Mouse (Mus musculus): ENCODE results near the gene Ccpg1.
A peak's percentile ranks its signal among the peaks of the same experiment; 100 is the strongest.

Gene Ccpg1

DNA sequence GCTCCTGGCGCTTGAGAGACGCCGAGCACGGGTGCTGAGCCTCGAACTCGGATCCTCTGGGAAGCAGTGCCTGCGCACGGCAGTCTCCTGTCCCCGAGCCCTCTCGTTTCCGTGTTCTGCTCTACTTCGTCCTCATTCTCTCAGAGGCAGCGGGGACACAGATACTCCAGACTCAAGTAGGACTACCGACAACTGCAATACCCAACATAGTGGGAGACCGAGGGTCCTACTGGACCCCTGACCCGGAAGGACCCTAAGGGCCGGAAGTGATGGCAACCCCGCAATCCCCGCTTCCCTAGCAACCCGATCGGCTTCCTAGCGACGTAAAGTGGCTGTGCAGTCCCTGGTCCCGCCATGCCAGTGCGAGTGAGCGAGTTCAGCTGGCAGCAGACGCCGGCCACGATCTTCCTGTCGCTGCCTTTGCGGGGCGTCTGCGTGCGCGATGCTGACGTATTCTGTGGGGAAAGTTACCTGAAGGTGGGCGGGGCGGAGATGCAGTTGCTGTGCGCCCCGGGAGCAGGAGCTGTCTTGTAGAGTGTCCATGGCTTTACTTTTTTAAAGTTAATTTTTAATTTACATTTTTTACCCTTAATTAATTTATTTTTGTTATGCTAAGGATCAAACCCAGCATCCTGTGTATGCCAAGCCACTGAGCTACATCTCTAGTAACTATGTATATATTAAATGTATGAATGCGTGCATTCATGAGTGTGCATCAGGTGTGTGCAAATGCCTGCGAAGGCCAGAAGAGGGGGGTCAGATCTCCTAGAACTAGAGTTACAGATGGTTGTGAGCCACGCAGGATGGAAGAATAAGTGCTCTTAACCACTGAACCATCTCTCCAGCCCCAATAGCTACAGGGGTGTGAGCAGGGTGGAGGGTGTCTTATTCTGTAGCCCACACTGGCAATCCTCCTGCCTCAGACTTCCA lies 26.4 kb upstream of the Ccpg1 start, which contains the start of the genes Dyx1c1 and Gm44503:
Dyx1c1 (plus strand) TSS at position 265 of the 930 bp plus-strand sequence.
Gm44503 (plus strand) TSS at position 332 of the 930 bp plus-strand sequence.
- TF ChIP-seq CTCF (conservative IDR thresholded peaks at IDR 0.05; ENCODE audit: low read length): no peak
- peak within 1 kb of the TSS; percentile 90 for H3K4me3 ChIP-seq (replicated peaks; ENCODE audit: low read length)
- H3K4me1 ChIP-seq (replicated peaks; ENCODE audit: low read depth, low read length): peaks cover 51% of the 10 kb centered on the region
- no peaks in the 10 kb centered on the region for H3K27me3 ChIP-seq (ENCODE audit: insufficient read depth, low read length)
- H3K9me3 ChIP-seq (ENCODE audit: low read length): no peaks in the 10 kb centered on the region
- no peaks in the 10 kb centered on the region for H3K36me3 ChIP-seq (ENCODE audit: insufficient read depth, low read length)

DNA sequence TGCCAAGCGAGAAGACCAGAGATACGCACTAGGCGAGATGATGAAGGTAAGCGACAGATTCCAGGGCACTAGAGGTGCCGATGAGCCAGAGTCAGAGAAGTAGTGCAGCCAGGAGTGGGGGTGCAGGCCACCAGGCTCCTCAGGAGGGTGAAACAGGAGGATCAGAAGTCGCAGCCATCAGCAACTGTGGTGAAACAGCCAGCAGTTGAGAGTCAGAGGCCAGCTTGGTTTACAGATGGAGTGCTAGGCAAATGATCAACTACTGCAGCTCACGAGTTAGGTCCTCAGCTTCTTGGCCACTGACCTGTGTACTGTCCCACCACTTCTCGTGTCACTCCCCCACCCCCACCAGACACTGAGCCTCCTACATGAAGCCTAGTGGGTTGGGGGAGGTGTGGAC lies 23.9 kb upstream of the Ccpg1 start:
- no peak for TF ChIP-seq NANOG (IDR thresholded peaks at IDR 0.05; ENCODE audit: borderline replicate concordance, low read length)
- TF ChIP-seq POU5F1 (IDR thresholded peaks at IDR 0.05; ENCODE audit: borderline replicate concordance, low read length): no peak
- TF ChIP-seq CTCF (conservative IDR thresholded peaks at IDR 0.05; ENCODE audit: low read length): no peak
- H3K9me3 ChIP-seq (ENCODE audit: low read length): no peaks in the 10 kb centered on the region
- H3K4me1 ChIP-seq (replicated peaks; ENCODE audit: low read depth, low read length): peaks cover 48% of the 10 kb centered on the region
- H3K27me3 ChIP-seq (ENCODE audit: insufficient read depth, low read length): no peaks in the 10 kb centered on the region
- H3K36me3 ChIP-seq (ENCODE audit: insufficient read depth, low read length): no peaks in the 10 kb centered on the region
- 0 out of 2 replicates have a peak overlapping the region, but pooled peaks have one; percentile 10 for H3K4me3 ChIP-seq (replicated peaks; ENCODE audit: low read length)

DNA sequence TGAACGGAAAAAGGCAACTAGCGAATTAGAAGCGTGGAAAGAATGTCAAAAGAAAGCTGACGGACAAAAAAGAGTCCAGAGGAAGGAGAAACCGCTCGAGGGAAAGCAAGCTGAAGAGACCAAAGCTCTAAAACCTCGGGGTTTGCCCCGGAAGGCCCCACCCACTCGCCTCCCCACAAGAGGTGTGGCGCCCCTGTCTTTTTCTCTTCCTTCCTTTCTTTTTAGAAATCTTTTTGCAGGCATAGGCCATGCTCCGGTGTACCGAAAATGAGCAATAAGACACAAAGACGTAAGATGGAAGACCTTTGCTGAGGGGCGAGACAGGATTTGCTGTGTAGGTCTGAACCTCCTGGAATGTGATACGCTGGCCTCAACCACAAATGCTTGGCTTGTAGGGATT lies 23.3 kb upstream of the Ccpg1 start:
- Histone ChIP-seq H3K9me3 (ENCODE audit: low read length) (no peaks in the 10 kb centered on the region), H3K4me3 (replicated peaks; ENCODE audit: low read length) (peak overlapping the region; percentile 35), H3K27me3 (ENCODE audit: insufficient read depth, low read length) (no peaks in the 10 kb centered on the region), H3K4me1 (replicated peaks; ENCODE audit: low read depth, low read length) (peaks cover 48% of the 10 kb centered on the region), H3K36me3 (ENCODE audit: insufficient read depth, low read length) (no peaks in the 10 kb centered on the region)
- TF ChIP-seq NANOG (IDR thresholded peaks at IDR 0.05; ENCODE audit: borderline replicate concordance, low read length): no peak

GRCm38 (mm10) chr9:72968349-72969061 lies 16.7 kb upstream of the Ccpg1 start:
- Histone ChIP-seq H3K27me3 (ENCODE audit: insufficient read depth, low read length) (no peaks in the 10 kb centered on the region), H3K9me3 (ENCODE audit: low read length) (peaks cover 5% of the 10 kb centered on the region; the same call in 1 of the 2 replicates), H3K4me1 (replicated peaks; ENCODE audit: low read depth, low read length) (peaks cover 20% of the 10 kb centered on the region), H3K36me3 (ENCODE audit: insufficient read depth, low read length) (no peaks in the 10 kb centered on the region), H3K4me3 (replicated peaks; ENCODE audit: low read length) (no peak overlapping the region)
- TF ChIP-seq CTCF (conservative IDR thresholded peaks at IDR 0.05; ENCODE audit: low read length): peak; percentile 55
- TF ChIP-seq POU5F1 (IDR thresholded peaks at IDR 0.05; ENCODE audit: borderline replicate concordance, low read length): no peak

GRCm38 (mm10) chr9:72969874-72970273 lies 15.4 kb upstream of the Ccpg1 start:
- peak; percentile 43 for TF ChIP-seq CTCF (conservative IDR thresholded peaks at IDR 0.05; ENCODE audit: low read length)
- TF ChIP-seq NANOG (IDR thresholded peaks at IDR 0.05; ENCODE audit: borderline replicate concordance, low read length): no peak
- TF ChIP-seq POU5F1 (IDR thresholded peaks at IDR 0.05; ENCODE audit: borderline replicate concordance, low read length): no peak
- Histone ChIP-seq H3K4me3 (replicated peaks; ENCODE audit: low read length) (0 out of 2 replicates have a peak overlapping the region, but pooled peaks have one; percentile 32), H3K9me3 (ENCODE audit: low read length) (peaks cover 5% of the 10 kb centered on the region; the same call in 1 of the 2 replicates), H3K27me3 (ENCODE audit: insufficient read depth, low read length) (no peaks in the 10 kb centered on the region), H3K36me3 (ENCODE audit: insufficient read depth, low read length) (no peaks in the 10 kb centered on the region), H3K4me1 (replicated peaks; ENCODE audit: low read depth, low read length) (peaks cover 23% of the 10 kb centered on the region)

GRCm38 (mm10) chr9:72972435-72972834 lies 12.8 kb upstream of the Ccpg1 start:
- H3K36me3 ChIP-seq (ENCODE audit: insufficient read depth, low read length): no peaks in the 10 kb centered on the region
- no peaks in the 10 kb centered on the region for H3K27me3 ChIP-seq (ENCODE audit: insufficient read depth, low read length)
- no peak overlapping the region for H3K4me3 ChIP-seq (replicated peaks; ENCODE audit: low read length)
- H3K9me3 ChIP-seq (ENCODE audit: low read length): peaks cover 8% of the 10 kb centered on the region; the same call in 1 of the 2 replicates
- TF ChIP-seq POU5F1 (IDR thresholded peaks at IDR 0.05; ENCODE audit: borderline replicate concordance, low read length) (no peak), NANOG (IDR thresholded peaks at IDR 0.05; ENCODE audit: borderline replicate concordance, low read length) (no peak), CTCF (conservative IDR thresholded peaks at IDR 0.05; ENCODE audit: low read length) (no peak)
- H3K4me1 ChIP-seq (replicated peaks; ENCODE audit: low read depth, low read length): peaks cover 23% of the 10 kb centered on the region

DNA sequence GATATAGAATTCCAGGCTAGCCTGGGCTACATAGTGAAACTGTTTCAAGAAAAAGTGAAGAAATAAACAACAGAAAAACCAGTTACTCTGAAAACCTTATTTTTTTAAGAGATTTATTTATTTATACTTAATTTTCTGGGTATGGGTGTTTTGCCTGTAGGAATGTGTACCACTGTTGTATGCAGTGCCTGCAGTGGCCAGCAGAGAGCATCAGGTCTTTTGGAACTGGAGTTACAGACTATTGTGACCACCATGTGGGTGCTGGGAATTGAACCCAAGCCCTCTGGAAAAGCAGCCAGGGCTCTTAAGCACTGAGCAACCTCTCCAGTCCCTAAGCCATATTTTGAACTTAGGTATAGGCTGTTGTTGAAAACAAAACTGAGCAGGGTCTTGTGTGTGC lies 12.2 kb upstream of the Ccpg1 start:
- Histone ChIP-seq H3K36me3 (ENCODE audit: insufficient read depth, low read length) (no peaks in the 10 kb centered on the region), H3K4me3 (replicated peaks; ENCODE audit: low read length) (no peak overlapping the region), H3K4me1 (replicated peaks; ENCODE audit: low read depth, low read length) (peaks cover 23% of the 10 kb centered on the region), H3K9me3 (ENCODE audit: low read length) (peaks cover 8% of the 10 kb centered on the region; the same call in 1 of the 2 replicates), H3K27me3 (ENCODE audit: insufficient read depth, low read length) (no peaks in the 10 kb centered on the region)
- TF ChIP-seq POU5F1 (IDR thresholded peaks at IDR 0.05; ENCODE audit: borderline replicate concordance, low read length) (no peak), CTCF (conservative IDR thresholded peaks at IDR 0.05; ENCODE audit: low read length) (peak; percentile 36)

DNA sequence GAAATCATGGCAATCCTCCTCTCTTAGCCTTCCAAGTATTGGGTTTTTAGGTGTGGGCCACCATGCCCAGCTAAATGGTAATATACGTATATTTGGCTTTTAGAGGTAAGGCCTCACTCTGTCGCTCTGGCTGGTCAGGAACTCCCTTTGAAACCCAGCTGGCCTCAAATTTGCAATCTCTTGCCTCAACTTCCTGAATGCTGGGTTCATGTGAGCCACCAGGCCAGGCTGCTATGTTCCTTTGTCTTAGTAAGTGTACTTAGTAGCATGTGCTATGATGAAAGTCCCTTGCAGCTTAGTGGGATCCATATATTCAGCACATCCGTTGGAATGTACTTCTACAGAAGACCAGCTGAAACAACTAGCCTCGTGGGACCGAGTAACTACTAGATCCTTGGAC lies 10.5 kb upstream of the Ccpg1 start:
- peaks cover 13% of the 10 kb centered on the region for H3K4me1 ChIP-seq (replicated peaks; ENCODE audit: low read depth, low read length)
- H3K9me3 ChIP-seq (ENCODE audit: low read length): peaks cover 8% of the 10 kb centered on the region; the same call in 1 of the 2 replicates
- H3K36me3 ChIP-seq (ENCODE audit: insufficient read depth, low read length): no peaks in the 10 kb centered on the region
- no peak overlapping the region for H3K4me3 ChIP-seq (replicated peaks; ENCODE audit: low read length)
- no peak for TF ChIP-seq NANOG (IDR thresholded peaks at IDR 0.05; ENCODE audit: borderline replicate concordance, low read length)
- TF ChIP-seq CTCF (conservative IDR thresholded peaks at IDR 0.05; ENCODE audit: low read length): no peak
- TF ChIP-seq POU5F1 (IDR thresholded peaks at IDR 0.05; ENCODE audit: borderline replicate concordance, low read length): no peak
- H3K27me3 ChIP-seq (ENCODE audit: insufficient read depth, low read length): no peaks in the 10 kb centered on the region

Data from E14TG2a.4 (cell line).